Mouse (Mus musculus) G1E-ER4 (cell line): ENCODE data around the gene Lrmda. TPM values are rescaled to one million over a fixed set of nuclear protein-coding genes. Genes with fewer than 3 reads are reported as not detected.

ENCODE experiments used
- GATA1 ChIP-seq: IDR thresholded peaks from one replicate; pipeline ENCODE4 v1.8.0; 2012; ENCODE audit warnings: low read length, inconsistent platforms
- polyA plus RNA-seq: library from polyadenylated mRNA; stranded (reverse); fragments of >175 nt; gene quantifications from 2 replicates; pipeline ENCODE4 v1.2.3, GENCODE M21; 2012

The Lrmda gene
- polyA plus RNA-seq, 1 experiment = not detected

DNA sequence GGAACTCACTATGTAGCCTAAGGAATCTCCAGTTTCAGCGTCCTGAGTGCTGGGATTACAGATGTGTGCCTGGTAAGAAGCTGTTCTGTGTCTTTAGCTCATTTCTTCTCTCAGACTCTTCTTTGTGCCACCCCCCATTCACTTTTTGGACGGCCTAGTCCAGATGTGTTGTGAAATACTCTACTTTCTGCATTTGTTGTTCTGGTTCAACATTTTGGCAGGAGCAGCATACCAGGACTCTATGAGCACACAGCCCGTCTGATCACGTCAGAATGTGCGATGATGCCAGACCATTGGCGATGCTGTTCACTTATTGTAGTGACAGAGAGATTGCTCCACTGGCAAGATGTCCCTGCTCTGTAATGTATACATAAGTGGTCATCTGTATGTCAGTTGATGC is 12.5 kb upstream of the Lrmda start:
- TF ChIP-seq GATA1 = no peak

- TF ChIP-seq GATA1 = no peak
Measured at GRCm38 (mm10) chr14:22014315-22014714, 5.2 kb upstream of the Lrmda start.

DNA sequence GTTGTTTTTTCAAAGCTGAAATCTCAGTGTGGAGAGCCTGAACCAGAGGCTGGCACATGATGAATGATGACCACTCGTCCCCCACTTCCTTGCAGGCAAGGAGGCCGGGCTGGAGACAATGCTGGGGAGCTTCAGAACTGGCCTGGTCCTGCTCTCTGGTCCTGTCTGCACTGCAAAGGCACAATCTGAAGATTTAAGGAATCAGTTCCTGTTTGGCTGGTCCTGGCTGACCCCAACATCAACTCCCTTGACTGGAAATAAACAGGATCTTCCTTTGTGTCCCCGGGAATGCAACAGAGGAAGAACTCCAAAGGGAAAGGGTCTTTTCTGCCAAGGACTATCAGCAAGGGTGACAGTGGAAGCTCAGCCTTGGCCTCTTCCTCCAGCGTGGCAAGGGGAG is 4.7 kb upstream of the Lrmda start:
- no peak for TF ChIP-seq GATA1

GRCm38 (mm10) chr14:22017011-22017410 is 2.5 kb upstream of the Lrmda start:
- no peak for TF ChIP-seq GATA1

- TF ChIP-seq GATA1 = no peak
Measured at GRCm38 (mm10) chr14:22019949-22020845, 685 bp downstream of the Lrmda start.

DNA sequence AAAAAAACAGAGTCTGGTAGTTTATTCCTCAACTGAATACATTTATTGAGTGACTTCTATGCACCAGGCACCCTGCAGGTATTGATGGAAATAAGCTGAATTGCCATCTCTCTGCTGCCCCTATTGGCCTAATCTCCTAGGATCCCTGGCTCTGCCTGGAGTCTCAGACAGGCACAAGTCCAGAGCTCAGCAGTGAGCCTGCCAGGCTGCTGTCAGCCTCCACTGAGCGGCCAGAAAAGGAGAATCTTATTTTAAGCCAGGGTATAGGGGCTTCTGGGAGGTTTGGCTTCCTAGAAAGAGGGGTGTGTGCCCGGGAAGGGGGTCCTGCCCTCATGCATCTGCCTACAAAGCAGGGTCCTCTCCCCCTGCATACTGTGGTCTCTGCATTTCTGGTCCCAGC is 1.4 kb downstream of the Lrmda start:
- no peak for TF ChIP-seq GATA1

DNA sequence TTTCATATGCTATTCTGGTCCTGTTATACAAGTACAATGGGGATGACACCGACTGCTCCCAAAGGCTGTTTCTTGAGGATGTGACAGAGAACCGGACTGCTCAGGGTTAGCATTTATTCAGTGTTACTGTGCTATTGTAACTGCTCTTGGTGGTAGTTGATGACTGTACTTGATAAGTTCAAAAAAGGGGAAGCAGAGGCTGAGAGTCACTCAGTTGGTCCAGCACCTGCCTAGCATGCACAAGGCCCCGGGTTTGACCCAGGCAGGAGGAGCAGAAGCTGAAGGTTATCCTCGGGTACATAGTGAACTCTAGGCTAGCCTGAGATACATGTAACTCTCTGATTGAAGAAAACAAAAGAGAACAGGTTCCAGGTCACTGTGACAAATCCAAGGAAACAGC is 4.0 kb downstream of the Lrmda start:
- TF ChIP-seq GATA1 = no peak

- no peak for TF ChIP-seq GATA1
Measured at GRCm38 (mm10) chr14:22035900-22036299, 16.4 kb downstream of the Lrmda start.

DNA sequence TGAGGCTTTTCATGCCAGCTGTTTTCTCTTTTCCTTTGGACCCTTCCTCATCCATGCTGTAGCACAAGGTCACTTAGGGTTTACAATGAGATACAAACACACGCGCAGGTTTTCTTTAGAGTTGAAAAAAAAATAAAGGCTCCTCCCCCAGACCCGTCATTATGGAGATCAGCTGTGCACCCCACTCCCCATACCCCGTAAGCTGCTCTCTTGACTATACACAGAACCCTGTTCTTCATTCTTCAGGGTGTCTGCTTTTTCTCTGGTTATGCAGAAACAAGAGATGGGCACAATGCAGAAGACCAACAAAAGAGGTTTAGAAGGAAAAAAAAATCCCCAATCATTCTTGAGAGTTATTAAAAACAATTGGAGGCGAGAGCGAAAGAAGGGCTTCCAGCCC is 16.8 kb downstream of the Lrmda start:
- TF ChIP-seq GATA1 = no peak

- TF ChIP-seq GATA1 = no peak
Measured at GRCm38 (mm10) chr14:22036802-22037497, 17.4 kb downstream of the Lrmda start.

DNA sequence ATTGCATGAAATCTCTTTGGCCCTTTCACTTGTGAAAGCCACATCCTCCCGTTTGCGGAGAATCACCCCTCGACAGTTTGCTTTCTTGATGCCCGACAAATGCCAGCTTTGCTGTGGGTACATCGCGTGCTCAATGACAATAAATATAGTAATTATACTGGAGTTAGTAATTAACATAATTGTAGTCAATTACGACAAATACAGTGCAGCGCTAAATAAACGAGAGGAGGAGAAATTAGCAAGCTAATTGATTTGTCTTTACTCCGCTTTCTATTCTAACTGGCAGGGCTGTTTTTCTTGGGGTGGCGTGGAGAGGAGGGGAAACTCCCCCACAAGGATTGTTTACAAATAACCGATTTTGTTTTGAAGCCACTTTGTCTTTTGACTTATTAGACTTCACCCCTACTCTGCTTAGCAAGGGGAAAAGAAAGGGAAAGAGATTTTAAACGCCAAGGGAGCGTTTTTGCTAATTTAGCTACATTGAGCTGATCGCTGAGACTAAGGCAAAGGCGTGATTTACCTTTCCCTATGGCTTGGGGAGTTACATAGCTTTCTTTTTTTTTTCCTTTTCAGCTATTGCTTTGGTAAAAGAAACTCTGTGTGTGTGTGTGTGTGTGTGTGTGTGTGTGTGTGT is 18.1 kb downstream of the Lrmda start:
- TF ChIP-seq GATA1 = no peak

DNA sequence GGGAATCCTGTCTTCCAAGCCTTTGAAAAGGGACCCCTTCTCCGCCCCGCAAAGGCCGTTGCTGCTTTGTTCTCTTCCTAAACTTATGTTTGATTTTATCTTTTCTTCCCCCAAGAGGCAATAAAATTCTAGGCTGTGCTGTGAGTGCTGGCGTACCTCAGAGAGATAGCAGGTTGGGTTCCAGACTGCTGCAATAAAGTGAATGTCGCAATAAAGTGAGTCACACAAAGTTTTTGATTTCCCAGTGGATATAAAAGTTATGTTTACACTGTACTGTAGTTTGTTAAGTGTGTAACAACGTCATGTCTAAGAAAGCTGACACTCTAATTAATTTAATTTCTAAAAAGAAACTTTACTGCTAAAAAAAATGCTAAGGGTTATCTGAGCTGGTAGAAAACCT is 22.6 kb downstream of the Lrmda start:
- no peak for TF ChIP-seq GATA1

DNA sequence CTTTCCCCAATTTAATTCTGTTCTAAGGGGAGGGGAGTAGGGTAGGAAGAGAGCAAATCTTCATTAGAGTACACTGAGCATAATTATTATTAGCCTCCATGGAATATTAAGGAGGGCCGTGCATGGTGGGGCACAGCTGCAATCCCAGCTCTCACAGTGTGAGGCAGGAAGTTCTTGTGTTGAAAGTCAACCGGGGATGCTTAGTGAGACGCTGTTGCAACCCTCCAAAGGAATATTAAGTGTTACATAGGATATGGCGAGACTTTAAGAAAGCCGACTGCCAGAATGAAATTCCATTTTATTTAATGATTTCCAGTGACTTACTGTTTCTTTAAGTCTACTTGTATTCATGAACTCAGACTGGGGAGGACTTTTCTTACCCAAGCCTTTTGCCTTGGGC is 23.9 kb downstream of the Lrmda start:
- TF ChIP-seq GATA1 = no peak

- TF ChIP-seq GATA1 = no peak
Measured at GRCm38 (mm10) chr14:22046262-22046856, 26.8 kb downstream of the Lrmda start.

GRCm38 (mm10) chr14:22048068-22048899 is 28.8 kb downstream of the Lrmda start:
- no peak for TF ChIP-seq GATA1
